Mouse (Mus musculus): ENCODE results near the gene Slc29a1. TPM values are rescaled to one million over a fixed set of nuclear protein-coding genes. Genes with fewer than 3 reads are reported as not detected.

Slc29a1 gene
- total and polyA plus RNA-seq, 3 experiments: 58.4 to 88.0 (median 72.1) TPM

- TF ChIP-seq BHLHE40 (IDR thresholded peaks at IDR 0.05; ENCODE audit: low read depth, low read length) (no peak), GABPA (IDR thresholded peaks at IDR 0.05; ENCODE audit: insufficient replicate concordance, low read depth, low read length) (no peak), HCFC1 (IDR thresholded peaks at IDR 0.05; ENCODE audit: low read depth, low read length) (no peak), EP300 (IDR thresholded peaks at IDR 0.05; ENCODE audit: low read length) (no peak), POLR2A (IDR thresholded peaks at IDR 0.05; ENCODE audit: low read depth, low read length) (no peak), IRF4 (IDR thresholded peaks at IDR 0.05; ENCODE audit: low read depth, low read length) (no peak)
- H3K9ac ChIP-seq (ENCODE audit: insufficient read depth, low read depth): no peak overlapping the region
- H3K27ac ChIP-seq (ENCODE audit: insufficient read depth, low read depth): no peak overlapping the region
- H3K9me3 ChIP-seq (replicated peaks; ENCODE audit: low read length): no peaks in the 10 kb centered on the region
- dilution Hi-C loops (cut with MboI; ENCODE audit: extremely low pct_ligation_motif_present, extremely low pct_unique_long_range_greater_than_20kb, low sequenced_read_pairs): no loop called here
- no peak overlapping the region for H3K4me2 ChIP-seq (ENCODE audit: insufficient read depth, low read depth, poor library complexity, severe bottlenecking)
- no peak for DNase-seq (ENCODE audit: extremely low read depth)
- H3K4me3 ChIP-seq (replicated peaks in 1 of 3; ENCODE audit: low read depth in 2 of 3, low read length in 2 of 3, poor library complexity in 1 of 3): no peak overlapping the region
- peaks cover 1% of the 10 kb centered on the region for H3K27me3 ChIP-seq (replicated peaks)
- in situ Hi-C loops (cut with MboI; ENCODE audit: low pct_ligation_motif_present, low pct_unique_long_range_greater_than_20kb, low sequenced_read_pairs): no loop called here
- no peaks in the 10 kb centered on the region for H3K79me2 ChIP-seq (replicated peaks; ENCODE audit: control insufficient read depth, extremely low read depth, insufficient read depth, poor library complexity, severe bottlenecking)
- H3K36me3 ChIP-seq (replicated peaks in 1 of 2; ENCODE audit: control insufficient read depth in 1 of 2, insufficient read depth in 1 of 2, low read length in 1 of 2): peaks cover 0 to 3% of the 10 kb centered on the region in 2 experiments
- H3K4me1 ChIP-seq (ENCODE audit: control insufficient read depth in 1 of 2, insufficient read depth in 2 of 2): peaks cover 0 to 18% of the 10 kb centered on the region in 2 experiments; a peak in 2 of 4 replicates
Observed at GRCm38 (mm10) chr17:45617655-45618054, 18.2 kb upstream of the Slc29a1 start.

DNA sequence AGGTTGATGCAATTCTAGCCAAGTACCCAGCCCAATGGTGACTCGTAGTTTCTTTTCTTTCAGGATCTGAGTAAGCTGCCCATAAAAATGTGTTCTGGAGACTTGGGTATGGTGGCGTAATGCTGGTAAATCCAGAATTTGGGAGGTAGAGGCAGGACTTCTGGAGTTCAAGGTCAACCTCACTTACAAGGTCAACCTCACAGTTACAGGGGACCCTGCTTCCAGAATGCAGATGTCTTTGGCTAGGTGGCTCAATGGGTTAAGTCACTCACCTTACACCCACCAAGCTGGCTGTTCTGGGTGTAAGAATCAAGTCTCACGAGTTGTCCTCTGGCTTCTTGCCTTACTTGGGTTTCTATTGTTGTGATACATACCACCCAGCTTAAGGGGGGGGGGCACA is 17.3 kb upstream of the Slc29a1 start:
- H3K4me2 ChIP-seq (ENCODE audit: insufficient read depth, low read depth, poor library complexity, severe bottlenecking): no peak overlapping the region
- DNase-seq (ENCODE audit: extremely low read depth): no peak
- no peak overlapping the region for H3K27ac ChIP-seq (ENCODE audit: insufficient read depth, low read depth)
- H3K4me1 ChIP-seq (ENCODE audit: control insufficient read depth in 1 of 2, insufficient read depth in 2 of 2): peaks cover 0 to 19% of the 10 kb centered on the region in 2 experiments; a peak in 2 of 4 replicates
- H3K27me3 ChIP-seq (replicated peaks): peaks cover 1% of the 10 kb centered on the region
- no peaks in the 10 kb centered on the region for H3K9me3 ChIP-seq (replicated peaks; ENCODE audit: low read length)
- in situ Hi-C loops (cut with MboI; ENCODE audit: low pct_ligation_motif_present, low pct_unique_long_range_greater_than_20kb, low sequenced_read_pairs): no loop called here
- peaks cover 0 to 2% of the 10 kb centered on the region in 2 experiments for H3K36me3 ChIP-seq (replicated peaks in 1 of 2; ENCODE audit: control insufficient read depth in 1 of 2, insufficient read depth in 1 of 2, low read length in 1 of 2)
- H3K9ac ChIP-seq (ENCODE audit: insufficient read depth, low read depth): no peak overlapping the region
- no peaks in the 10 kb centered on the region for H3K79me2 ChIP-seq (replicated peaks; ENCODE audit: control insufficient read depth, extremely low read depth, insufficient read depth, poor library complexity, severe bottlenecking)
- dilution Hi-C loops (cut with MboI; ENCODE audit: extremely low pct_ligation_motif_present, extremely low pct_unique_long_range_greater_than_20kb, low sequenced_read_pairs): no loop called here
- no peak for TF ChIP-seq ZC3H11A (IDR thresholded peaks at IDR 0.05; ENCODE audit: low read depth, low read length)
- TF ChIP-seq JUND (conservative IDR thresholded peaks at IDR 0.05; ENCODE audit: low read depth, low read length): no peak
- TF ChIP-seq RAD21 (IDR thresholded peaks at IDR 0.05; ENCODE audit: low read depth, low read length): no peak
- no peak for TF ChIP-seq MAFK (IDR thresholded peaks at IDR 0.05; ENCODE audit: insufficient replicate concordance, low read length)
- no peak for TF ChIP-seq GABPA (IDR thresholded peaks at IDR 0.05; ENCODE audit: insufficient replicate concordance, low read depth, low read length)
- TF ChIP-seq UBTF (IDR thresholded peaks at IDR 0.05; ENCODE audit: low read depth, low read length): no peak
- no peak for TF ChIP-seq POLR2AphosphoS2 (IDR thresholded peaks at IDR 0.05; ENCODE audit: low read depth, low read length)
- TF ChIP-seq MXI1 (IDR thresholded peaks at IDR 0.05; ENCODE audit: low read depth, low read length): no peak
- TF ChIP-seq BHLHE40 (IDR thresholded peaks at IDR 0.05; ENCODE audit: low read depth, low read length): no peak
- no peak for TF ChIP-seq MEF2A (IDR thresholded peaks at IDR 0.05; ENCODE audit: borderline replicate concordance, low read depth, low read length)
- no peak for TF ChIP-seq MAX (IDR thresholded peaks at IDR 0.05; ENCODE audit: low read length)
- TF ChIP-seq USF1 (IDR thresholded peaks at IDR 0.05; ENCODE audit: low read depth, low read length): no peak
- no peak for TF ChIP-seq SMC3 (IDR thresholded peaks at IDR 0.05; ENCODE audit: low read depth, low read length)
- no peak for TF ChIP-seq MYC (IDR thresholded peaks at IDR 0.05; ENCODE audit: low read depth, low read length)
- TF ChIP-seq ELF1 (IDR thresholded peaks at IDR 0.05; ENCODE audit: low read depth, low read length): no peak
- TF ChIP-seq NELFE (IDR thresholded peaks at IDR 0.05; ENCODE audit: low read depth, low read length): no peak
- no peak for TF ChIP-seq RCOR1 (conservative IDR thresholded peaks at IDR 0.05; ENCODE audit: low read depth, low read length)
- H3K4me3 ChIP-seq (replicated peaks in 1 of 3; ENCODE audit: low read depth in 2 of 3, low read length in 2 of 3, poor library complexity in 1 of 3): no peak overlapping the region

Measured in CH12.LX (cell line).